Mouse (Mus musculus) 3T3-L1 (cell line): ENCODE measurements at regions not wholly inside any gene's neighbourhood (a gene's known extent, or its start where the extent isn't known, plus 50 kb on each side); places are given as distances from the start of the nearest gene placed in this dataset.
A peak's percentile ranks its signal among the peaks of the same experiment; 100 is the strongest.

ENCODE experiments used
- DNase-seq: peaks from one replicate; pipeline ENCODE4 v3.0.0-alpha.2; 2015; ENCODE audit warnings: low read depth, low spot score

DNA sequence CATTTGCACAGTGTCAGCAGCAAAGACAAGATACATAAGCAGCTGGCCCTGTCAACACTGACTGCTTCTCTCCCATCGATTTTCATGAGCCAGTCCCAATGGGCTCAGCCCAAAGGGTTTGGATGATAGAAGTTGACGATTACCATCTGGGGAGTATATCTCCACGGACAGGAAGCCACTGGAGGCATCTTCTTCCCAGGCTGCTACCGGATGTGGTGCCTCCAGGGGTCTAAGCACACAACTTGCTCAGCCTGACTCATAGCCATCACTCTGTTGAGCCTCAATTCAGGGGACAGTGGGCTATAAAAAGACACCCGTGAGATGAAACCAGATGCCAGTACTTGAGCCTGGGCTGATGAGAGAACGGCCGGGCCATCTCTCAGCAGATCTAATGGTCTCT lies 71.1 kb upstream of the Hif1a start:
- peak; percentile 59 for DNase-seq

DNA sequence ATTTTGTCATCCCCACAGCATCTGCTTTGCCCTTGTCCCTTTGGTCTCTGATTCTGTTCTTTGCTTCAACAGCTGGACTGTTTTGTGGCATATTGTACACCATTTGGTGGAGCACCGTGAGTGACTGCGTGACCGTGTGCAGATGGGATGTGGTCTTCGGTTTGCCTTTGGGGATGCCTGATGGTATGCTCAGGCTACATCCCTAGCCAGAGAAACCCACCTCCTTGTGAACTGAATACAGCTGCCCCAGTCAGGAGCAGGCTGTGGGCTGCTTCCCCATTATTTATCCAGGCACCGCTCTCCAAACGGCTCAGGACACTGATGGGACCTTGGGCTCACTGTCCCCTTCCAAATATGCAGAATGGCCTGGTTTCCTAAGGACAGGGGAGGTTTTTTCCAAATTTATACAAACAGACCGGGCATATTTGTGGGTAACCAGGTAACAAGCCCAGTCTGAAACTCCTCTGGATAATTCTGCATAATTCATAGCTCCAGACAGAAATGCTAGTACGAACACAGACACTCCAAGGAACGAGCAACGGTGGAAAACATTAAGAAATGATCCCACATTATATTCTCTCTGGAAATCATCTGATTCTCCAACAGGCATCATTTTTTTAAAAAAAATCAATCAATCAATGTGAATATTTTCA lies 70.5 kb upstream of the Hif1a start:
- DNase-seq, result no peak

DNA sequence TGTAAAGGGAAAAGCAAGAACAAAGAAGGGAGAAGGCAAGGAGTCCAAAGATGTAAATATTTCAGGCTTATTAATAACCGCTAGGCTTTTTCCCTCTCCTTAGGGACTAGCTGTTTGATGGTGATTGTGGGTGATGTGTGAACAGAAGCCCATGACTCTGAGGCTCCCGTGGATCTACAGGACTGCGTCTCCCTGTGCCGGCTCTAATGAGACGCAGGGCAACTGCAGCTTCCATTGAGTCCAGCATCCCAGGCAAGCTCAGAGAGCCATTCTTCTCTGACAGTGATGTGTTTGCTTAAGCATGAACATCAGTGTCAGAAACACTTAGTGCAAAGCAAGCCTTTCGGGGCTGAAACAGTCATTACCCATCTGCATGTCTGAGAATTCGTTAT lies 70.0 kb upstream of the Hif1a start:
- DNase-seq, result no peak

DNA sequence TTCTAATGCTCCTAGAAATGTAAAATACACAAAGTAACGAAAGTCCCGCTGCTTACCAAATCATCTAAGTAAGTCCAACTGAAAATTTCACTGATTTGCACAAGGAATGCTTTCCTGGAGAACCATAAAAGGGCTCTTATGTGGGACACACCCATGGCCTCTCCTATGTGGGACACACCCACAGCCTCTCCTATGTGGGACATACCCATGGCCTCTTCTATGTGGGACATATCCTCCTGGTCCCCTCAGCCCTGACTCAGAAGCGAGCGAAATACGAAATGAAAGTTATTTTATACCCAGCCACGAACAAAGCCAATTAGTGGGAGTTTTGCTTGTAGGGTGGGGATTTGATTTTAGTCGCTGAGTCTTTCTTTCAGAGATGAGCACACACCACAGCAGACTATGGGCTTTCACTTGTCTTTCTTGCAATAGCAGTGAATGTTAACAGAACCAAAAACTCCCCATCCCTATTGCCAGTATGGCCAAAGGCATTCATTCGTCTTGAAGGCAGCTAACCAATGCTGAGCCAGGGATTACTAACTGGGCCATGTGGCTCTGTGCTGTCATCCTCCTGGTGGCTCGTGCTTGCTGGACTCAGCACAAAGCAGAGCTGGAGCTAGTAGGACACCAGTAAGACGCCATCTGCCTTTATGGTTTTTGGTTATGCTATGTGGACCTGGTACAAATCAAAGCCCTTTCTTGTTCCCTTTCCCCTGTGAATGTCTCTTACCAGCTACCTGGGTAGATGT lies 69.4 kb upstream of the Hif1a start:
- no peak for DNase-seq

DNA sequence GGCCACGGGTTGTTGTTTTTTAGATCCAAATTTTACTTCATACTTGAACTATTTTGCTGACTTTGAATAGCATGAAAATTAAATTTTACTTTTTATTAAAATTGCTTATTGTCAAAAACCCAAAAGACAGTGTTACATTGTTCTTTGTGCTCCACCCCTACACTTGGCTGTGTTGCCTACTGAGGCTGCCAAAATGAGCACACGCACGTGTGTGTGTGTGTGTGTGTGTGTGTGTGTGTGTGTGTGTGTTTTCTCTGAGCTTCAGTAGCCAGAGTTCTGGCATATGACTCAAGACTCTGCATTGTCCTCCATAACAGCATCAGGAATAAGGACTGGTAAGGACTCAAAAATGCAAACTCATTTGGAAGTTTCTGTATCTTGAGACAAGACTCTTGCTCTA lies 68.4 kb upstream of the Hif1a start:
- peak; percentile 38 for DNase-seq

DNA sequence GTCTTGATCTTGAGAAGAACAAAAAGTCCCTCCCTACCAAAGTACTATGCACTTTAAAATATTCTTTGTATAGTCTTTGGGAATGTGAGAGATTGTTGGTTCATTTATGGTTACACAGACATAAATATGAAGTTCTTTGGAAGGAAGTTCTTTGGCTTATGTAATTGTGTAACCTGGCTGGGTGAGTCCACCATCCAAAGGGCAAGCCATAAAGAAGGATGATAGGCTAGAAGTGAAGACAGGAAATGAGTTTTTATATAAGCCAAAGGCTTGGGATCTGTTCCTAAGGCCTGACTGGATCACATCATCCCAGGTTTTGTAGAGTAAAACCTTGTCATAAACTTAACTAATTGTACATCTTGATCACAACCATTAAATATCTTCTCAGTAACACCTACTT lies 65.0 kb upstream of the Hif1a start:
- DNase-seq, result no peak

DNA sequence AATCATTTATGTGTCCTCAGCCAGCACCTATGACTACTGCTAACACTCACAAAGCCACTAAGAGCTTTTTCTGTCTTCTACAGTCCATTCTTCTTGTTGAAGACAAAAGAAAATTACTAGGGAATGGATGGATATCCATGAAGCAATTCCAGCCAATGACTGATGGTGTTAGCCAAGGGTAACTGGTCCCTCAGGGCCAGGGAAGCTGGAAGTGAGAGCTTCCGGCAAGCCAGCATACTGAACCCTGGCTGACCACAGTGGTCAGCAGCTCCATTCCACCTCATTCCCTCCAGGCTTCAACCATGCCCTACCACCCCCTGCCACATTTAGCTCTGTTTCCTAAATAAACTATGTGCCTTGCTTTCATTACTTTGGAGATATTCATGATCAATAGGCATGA lies 64.1 kb upstream of the Hif1a start:
- DNase-seq, result peak; percentile 38

DNA sequence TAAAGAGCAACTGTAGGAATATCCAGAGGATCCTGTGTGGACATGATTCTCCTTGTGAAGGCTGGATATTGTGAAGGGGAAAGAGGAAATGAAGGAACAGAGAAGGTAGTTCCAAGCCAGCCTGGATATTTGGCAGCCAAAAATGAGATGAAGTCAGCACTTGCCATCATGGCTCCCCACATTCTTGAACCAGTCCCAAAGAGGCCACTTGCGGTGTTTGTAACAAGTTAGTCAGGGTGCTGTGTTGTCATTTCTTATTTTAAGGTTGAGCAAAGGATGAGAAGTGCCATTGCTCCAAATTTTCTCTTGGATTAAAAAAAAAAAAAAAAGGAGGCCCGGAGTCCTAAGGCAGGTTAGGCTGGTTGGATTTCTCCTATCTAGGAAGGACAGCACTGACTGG lies 63.3 kb upstream of the Hif1a start:
- DNase-seq, result peak; percentile 88

DNA sequence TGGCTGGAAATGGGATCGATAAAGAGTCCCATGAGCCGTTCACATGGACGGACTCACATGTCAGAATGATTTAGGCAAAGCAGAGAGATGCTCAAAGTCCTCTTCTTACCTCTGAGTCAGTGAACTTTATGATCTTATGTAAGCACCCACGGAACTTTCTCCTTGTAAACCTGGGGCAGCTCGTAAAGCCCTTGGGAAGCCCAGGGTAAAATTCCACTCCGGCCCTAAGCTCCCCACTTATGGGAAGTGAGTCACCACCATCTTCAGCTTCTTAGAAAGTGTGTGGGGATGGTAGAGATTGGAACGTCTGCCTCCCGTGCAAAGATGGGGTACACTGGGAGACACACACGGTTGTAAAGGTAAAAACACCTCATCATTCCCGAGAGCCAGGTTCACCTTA lies 62.8 kb upstream of the Hif1a start:
- peak; percentile 89 for DNase-seq

DNA sequence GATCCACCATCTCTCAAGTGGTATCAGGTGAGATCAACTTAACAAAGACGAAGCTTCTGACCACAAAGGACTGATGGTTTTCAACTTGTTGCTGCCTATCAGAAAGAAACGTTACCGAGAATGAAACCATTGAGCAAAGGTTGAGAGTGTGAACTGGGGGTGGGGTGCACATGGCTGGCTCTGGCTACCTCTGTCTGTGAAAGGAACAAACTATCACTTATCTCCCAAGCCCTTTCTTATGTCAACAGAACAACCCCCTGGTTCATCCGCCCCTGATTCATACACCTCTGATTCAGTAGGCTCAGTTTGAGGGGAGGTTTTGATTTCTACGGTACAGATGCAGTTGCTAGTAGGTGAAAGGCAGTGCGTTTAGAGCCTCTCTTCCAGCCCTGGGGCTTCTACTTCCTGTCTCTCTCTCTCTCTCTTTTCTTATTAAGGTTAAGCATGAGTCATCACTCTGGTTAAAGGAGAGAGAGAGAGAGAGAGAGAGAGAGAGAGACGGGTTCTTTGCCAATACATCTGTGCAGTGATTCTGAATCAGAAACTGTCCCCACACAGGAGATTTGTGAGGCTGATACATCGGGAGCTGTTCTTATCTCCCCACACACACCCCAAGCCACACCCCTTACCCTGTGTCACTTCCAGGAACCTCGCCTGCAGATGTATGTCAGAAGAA lies 59.0 kb upstream of the Hif1a start:
- peak; percentile 87 for DNase-seq

DNA sequence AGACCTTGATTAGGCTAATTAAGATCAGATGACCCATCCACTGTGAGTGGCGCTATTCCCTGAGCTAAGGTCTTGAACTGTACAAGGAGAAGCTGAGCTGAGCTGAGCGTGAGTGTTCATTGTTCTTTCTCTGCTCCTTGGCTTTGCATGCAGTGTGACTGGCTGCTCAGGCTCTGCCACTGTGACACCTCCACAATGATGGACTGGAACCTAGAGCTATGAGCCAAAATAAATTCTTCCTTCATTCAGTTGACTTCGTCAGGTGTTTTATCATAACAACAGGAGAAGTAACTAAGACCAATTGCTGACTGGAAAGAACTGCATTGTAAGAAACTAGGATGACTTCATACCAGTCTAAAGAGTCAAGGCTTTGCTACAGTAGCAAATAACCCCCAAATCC lies 56.4 kb upstream of the Hif1a start:
- no peak for DNase-seq

DNA sequence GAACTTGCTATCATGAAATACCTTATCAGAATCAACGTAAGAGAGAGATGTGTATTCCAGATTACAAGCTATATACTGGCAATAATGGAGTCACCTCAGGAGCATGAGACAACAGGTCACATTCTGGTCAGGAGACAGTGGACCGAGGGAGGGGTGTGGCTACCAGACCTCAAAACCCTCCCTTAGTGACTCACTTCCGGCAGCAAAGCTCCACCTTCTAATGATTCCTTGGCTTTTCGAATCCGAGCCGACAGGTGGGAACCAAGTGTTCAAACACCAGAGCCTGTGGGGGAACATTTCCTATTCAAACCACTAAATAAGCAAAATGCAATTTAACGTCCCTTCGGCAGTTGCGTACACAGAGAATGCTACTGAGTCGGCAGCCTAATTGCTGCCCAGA lies 54.5 kb upstream of the Hif1a start:
- DNase-seq, result peak; percentile 42

DNA sequence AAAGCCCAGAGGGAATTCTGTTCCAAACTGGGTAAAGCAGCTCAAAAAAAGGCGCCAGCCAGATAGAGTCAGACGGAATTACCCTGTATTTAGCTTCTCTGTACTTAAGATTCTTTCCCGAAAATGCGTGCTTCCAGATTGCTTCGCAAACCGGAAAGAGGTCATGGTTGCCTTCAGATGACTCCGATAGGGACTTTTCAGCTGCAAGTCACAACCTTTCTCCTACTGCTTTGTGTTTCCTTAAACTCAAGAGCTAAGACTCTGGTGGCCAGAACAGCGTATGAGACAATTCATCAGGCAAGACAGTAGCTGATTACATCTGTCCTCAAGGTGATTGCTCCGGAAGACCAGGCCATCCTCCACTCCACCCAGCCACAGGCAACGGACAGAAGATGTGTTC lies 53.8 kb upstream of the Hif1a start:
- no peak for DNase-seq

DNA sequence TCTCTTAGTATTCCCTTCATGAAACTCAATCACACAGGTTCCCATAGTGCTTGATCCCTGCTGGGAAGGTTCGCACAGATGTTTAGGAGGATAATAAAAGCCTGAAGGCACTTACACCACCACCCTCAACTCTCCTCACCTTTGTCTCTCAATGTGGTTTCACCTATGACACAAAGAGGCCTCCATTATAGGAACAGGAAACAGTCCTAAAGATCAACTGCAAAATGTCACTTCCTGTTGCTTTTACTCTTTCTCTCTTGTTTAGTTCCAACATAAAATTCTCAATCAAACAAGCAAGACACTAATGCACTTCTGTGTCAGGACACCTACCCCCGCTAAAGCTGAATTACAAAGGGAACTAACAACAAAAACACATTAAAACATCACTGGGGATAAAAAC lies 50.3 kb upstream of the Hif1a start:
- DNase-seq, result no peak
